Mouse (Mus musculus) liver, postnatal 0 days (tissue): ENCODE data around the gene Tmem189.

ENCODE experiments used
- CTCF ChIP-seq: sonication (generic); IDR thresholded peaks from 2 replicates; pipeline ENCODE4 v1.5.1; 2016; ENCODE audit warnings: antibody characterized with exemption, low read depth
- EP300 ChIP-seq: IDR thresholded peaks from 2 replicates; pipeline ENCODE4 v1.6.1; 2016; ENCODE audit warnings: antibody characterized with exemption, low read depth, mild to moderate bottlenecking

GRCm38 (mm10) chr2:167701472-167701871 is 11.8 kb upstream of the Tmem189 start:
- TF ChIP-seq CTCF = no peak
- TF ChIP-seq EP300 = no peak
